Mouse (Mus musculus) liver, embryonic 11.5 days (tissue): ENCODE measurements around the gene Pqbp1. TPM values are rescaled to one million over a fixed set of nuclear protein-coding genes. Genes with fewer than 3 reads are reported as not detected.

Experiments
- ATAC-seq: fragments of 200-750 bp; cut with Nextera tagmentation; replicated peaks from 2 replicates; pipeline ENCODE4 v1.8.0; 2017; ENCODE audit warnings: moderate number of reproducible peaks, mild to moderate bottlenecking, moderate TSS enrichment, moderate library complexity; ENCODE audit not compliant: low FRiP score
- DNase-seq: peaks from one replicate; pipeline ENCODE4 v3.0.0-alpha.2; 2017; ENCODE audit warnings: low spot score
- H3K27ac ChIP-seq: fragments of 300-500 bp; sonication (generic); 2 replicates; pipeline ENCODE4 v1.5.1; 2014; ENCODE audit warnings: mild to moderate bottlenecking, low read depth, low read length, control low read depth
- H3K27me3 ChIP-seq: fragments of 300-500 bp; sonication (generic); replicated peaks from 2 replicates; pipeline ENCODE4 v1.6.1; 2014; ENCODE audit warnings: low read length, mixed read lengths; ENCODE audit not compliant: control insufficient read depth, insufficient read depth
- H3K36me3 ChIP-seq: fragments of 300-500 bp; sonication (generic); 2 replicates; pipeline ENCODE4 v1.6.1; 2014; ENCODE audit warnings: mild to moderate bottlenecking, low read length, moderate library complexity, mixed read lengths; ENCODE audit not compliant: control insufficient read depth, insufficient read depth
- H3K4me1 ChIP-seq: fragments of 300-500 bp; sonication (generic); replicated peaks from 2 replicates; pipeline ENCODE4 v1.6.1; 2014; ENCODE audit warnings: low read length, mixed read lengths; ENCODE audit not compliant: control insufficient read depth, insufficient read depth
- H3K4me2 ChIP-seq: fragments of 300-500 bp; sonication (generic); 2 replicates; pipeline ENCODE4 v1.6.1; 2014; ENCODE audit warnings: mild to moderate bottlenecking, control low read depth, moderate library complexity
- H3K4me3 ChIP-seq: fragments of 300-500 bp; sonication (generic); 2 replicates; pipeline ENCODE4 v1.5.1; 2014; ENCODE audit warnings: low read depth, low read length, control low read depth
- H3K9ac ChIP-seq: fragments of 300-500 bp; sonication (generic); 2 replicates; pipeline ENCODE4 v1.6.1; 2014; ENCODE audit warnings: low read depth, low read length, control low read depth
- H3K9me3 ChIP-seq: fragments of 300-500 bp; sonication (generic); 2 replicates; pipeline ENCODE4 v1.6.1; 2016; ENCODE audit warnings: low read length, inconsistent platforms, mixed read lengths; ENCODE audit not compliant: control insufficient read depth
- WGBS: fragments of 180-500 bp; shearing (Covaris S2); extraction: QIAGEN DNeasy Blood & Tissue Kit; methylation state at CpG from one replicate; pipeline ENCODE4 v1.1.7; 2014; 5-methylcytosine and 5-hydroxymethylcytosine counted together
- polyA plus RNA-seq: library from polyadenylated mRNA; unstranded; fragments of >200 nt; fragmentation: Nextera tagmentation; extraction: Ambion mirVana; gene quantifications from 2 replicates; pipeline ENCODE4 v1.2.1, GENCODE M21; 2014

The Pqbp1 gene
- polyA plus RNA-seq = 91.5 and 95.3 TPM in 2 replicates

DNA sequence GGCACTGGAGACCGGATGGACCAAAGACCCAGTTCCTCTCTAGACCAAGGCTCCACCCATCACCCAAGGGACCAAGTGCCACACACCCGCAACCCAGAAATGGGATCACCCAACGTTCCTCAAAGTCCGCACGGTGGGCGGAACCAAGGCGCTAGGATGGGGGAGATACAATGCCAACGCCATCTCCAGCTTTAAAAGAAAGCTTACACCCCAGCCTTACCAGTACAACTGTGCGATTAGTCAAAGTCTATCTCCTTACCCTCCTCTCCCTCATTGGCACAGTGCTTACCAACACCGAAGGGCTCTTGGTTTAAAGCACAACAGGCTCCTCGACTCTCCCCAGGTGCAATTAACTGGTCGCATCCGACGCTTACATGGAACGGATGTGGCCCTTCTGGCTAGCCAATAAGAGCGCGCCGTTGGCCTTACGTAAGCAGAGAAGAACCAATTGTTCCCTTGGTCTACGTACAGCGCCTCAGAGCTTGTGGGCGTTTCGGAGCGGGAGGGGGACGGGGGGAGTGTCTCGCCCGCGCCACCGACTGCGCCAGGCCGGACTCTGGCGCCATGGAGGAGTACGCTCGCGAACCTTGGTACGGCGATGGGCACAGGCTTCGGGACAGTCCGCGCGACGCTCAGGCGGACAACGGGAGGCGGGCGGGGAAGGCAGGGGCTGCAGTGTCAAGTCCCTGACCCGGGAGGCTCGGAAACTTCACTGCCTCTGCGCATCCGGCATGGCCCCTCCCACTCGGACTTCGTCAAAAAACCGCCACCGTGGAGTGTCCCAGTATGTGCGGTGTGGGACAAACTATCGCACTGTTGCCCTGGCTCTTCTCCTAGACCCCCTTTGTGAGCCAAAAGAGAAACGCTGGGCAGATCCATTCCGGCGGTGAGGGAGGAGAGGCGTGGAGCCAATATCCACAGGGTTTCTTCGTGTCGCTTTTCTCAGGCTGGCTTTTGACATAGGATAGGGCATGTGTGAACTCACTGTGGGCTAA, at the start of gene Pqbp1, which contains the start of gene Timm17b:
TSS of gene Pqbp1 (minus strand) at position 390 of the 995 bp plus-strand sequence.
TSS of gene Timm17b (plus strand) at position 478 of the 995 bp plus-strand sequence.
- 11% methylated on average over 62 of the region's 62 CpGs for WGBS
- H3K27ac ChIP-seq = peak within 1 kb of the TSS; percentile 41; the same call in 1 of the 2 replicates
- peak within 1 kb of the TSS; percentile 70 for H3K4me2 ChIP-seq
- 0 out of 2 replicates have a peak, but pooled peaks cover under 1% of the 10 kb centered on the region for H3K36me3 ChIP-seq
- H3K27me3 ChIP-seq = no peaks in the 10 kb centered on the region
- ATAC-seq (peak; percentile 98), DNase-seq (peak; percentile 81)
- H3K4me1 ChIP-seq = no peaks in the 10 kb centered on the region
- H3K9me3 ChIP-seq = no peaks in the 10 kb centered on the region
- H3K4me3 ChIP-seq = peak within 1 kb of the TSS; percentile 57
- H3K9ac ChIP-seq = peak within 1 kb of the TSS; percentile 60

DNA sequence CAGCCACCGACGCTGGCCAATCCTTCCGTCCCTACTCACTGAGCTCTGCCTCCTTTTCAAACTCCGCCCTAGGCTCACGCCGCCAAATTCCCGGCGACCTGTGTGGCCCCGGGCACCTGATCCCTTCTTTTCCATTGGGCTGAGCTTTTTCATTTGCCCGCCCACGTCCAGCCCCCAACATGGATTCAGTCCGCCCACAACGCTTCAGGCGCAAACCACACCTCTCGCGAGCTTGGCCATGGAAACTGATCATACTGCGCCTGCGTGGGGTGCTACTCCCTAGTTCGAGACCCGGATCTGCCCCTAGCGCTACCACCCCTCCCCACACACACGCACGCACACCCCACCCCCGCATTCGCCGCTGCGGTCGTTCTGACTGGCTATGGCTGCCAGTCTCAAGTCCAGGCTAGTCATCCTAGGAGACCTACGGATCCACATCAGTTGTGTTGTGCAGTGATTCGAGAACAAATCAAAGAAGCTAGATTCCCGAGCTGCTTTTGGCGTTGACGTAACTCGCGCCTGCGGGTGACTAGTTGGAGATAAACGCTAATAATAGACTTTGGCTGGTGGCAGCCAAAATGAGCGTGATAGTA, 48.9 kb upstream of the Pqbp1 start:
- WGBS = 8% methylated on average over 38 of the region's 38 CpGs
- ATAC-seq = peak; percentile 99
- Histone ChIP-seq H3K36me3 (no peaks in the 10 kb centered on the region), H3K4me2 (peak overlapping the region; percentile 72), H3K27ac (no peak overlapping the region), H3K4me3 (peak overlapping the region; percentile 52), H3K9ac (peak overlapping the region; percentile 48; the same call in 1 of the 2 replicates), H3K9me3 (no peaks in the 10 kb centered on the region), H3K4me1 (no peaks in the 10 kb centered on the region; the same call in 1 of the 2 replicates), H3K27me3 (no peaks in the 10 kb centered on the region)
- peak; percentile 81 for DNase-seq

DNA sequence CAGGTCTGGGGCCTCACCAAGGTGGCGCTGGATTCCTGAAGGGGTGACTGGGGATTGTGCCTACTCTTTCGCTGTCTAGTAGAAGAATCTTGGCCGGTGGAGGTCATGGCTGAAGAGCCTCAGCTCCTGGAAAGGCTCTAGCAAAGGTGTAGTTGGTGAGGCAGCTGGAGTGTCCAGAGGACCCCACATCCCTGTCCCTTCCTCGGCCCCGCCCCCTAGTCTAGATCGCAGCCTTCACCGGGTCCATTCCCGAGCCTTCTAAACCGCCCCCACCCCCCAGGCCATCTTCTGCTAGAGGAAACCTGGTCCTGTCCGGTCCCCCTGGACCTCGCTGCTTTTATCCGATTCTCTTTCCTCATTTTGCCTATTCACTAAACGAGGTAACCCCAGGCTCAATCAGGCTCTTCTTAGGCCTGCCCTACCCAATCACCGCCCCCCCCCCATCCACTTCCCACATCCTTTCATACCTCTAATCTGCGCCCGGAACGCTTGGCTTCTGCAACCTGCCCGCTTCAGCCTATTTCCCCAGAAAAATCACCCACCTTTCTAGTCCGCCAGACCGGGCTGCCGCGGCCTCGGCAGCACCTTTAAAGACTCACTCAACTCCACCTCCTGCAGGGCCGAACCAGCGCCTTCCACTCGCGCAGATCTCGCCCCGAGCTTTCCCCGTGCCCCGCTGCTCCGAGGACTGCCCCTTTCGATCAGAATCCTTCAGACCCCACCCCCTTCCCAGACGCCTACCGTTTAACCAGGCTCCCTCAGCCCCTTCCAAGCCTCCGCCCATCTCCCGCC, 48.2 kb upstream of the Pqbp1 start, which contains the start of gene Hdac6:
TSS of gene Hdac6 (minus strand) at position 782 of the 792 bp plus-strand sequence.
- Histone ChIP-seq H3K4me2 (peak within 1 kb of the TSS; percentile 72), H3K4me3 (peak within 1 kb of the TSS; percentile 52), H3K27ac (no peak within 1 kb of the TSS), H3K9me3 (no peaks in the 10 kb centered on the region), H3K4me1 (no peaks in the 10 kb centered on the region; the same call in 1 of the 2 replicates), H3K27me3 (no peaks in the 10 kb centered on the region), H3K36me3 (no peaks in the 10 kb centered on the region), H3K9ac (peak within 1 kb of the TSS; percentile 63)
- 11% methylated on average over 35 of the region's 37 CpGs for WGBS
- DNase-seq (no peak), ATAC-seq (no peak)

DNA sequence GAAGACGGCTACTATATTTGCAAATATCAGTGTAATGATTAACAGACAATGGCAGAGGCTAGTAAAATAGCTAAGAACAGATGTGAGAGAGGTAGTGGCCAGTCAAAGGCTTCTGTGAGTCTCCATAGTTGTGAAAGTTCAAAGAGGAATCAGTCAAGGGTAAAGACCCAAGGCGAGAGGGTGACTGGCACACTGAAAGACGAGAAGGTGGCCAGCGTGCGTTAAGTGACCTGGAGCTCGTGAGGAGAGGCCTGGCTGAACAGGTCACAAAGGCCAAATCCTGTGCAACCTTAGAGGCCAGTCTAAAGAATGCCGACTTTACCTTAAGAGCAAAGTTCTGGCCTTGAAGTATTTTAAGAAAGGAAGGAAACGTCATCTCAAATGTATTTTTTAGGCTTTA, 46.5 kb upstream of the Pqbp1 start:
- Histone ChIP-seq H3K9me3 (no peaks in the 10 kb centered on the region), H3K36me3 (no peaks in the 10 kb centered on the region), H3K9ac (no peak overlapping the region), H3K4me3 (no peak overlapping the region), H3K4me1 (no peaks in the 10 kb centered on the region; the same call in 1 of the 2 replicates), H3K27ac (no peak overlapping the region), H3K4me2 (no peak overlapping the region), H3K27me3 (no peaks in the 10 kb centered on the region)
- no peak for DNase-seq
- ATAC-seq = no peak
- WGBS = 77% methylated on average over 8 of the region's 8 CpGs

DNA sequence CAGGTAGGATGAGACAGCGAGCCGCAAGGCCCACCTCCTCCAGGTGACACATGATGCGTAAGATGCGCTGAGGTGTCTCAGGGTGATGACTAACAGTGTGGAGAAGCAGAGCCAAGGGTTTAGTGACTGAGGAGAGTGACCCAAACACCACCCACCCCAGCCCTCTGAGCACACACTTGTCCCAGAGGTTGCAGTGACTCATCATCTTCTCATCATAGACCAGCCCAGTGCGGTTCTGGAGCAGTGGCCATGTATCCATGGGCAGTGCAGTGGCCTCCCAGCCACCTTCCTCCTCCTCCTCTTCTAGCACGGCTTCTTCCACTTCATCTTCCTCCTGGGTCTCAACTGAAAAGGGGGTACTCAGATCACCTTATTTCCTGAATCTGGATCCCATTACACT, 38.6 kb upstream of the Pqbp1 start:
- H3K4me1 ChIP-seq = no peaks in the 10 kb centered on the region
- DNase-seq (no peak), ATAC-seq (no peak)
- H3K4me3 ChIP-seq = no peak overlapping the region
- 0 out of 2 replicates have a peak, but pooled peaks cover 2% of the 10 kb centered on the region for H3K36me3 ChIP-seq
- no peaks in the 10 kb centered on the region for H3K27me3 ChIP-seq
- 76% methylated on average over 6 of the region's 6 CpGs for WGBS
- no peak overlapping the region for H3K4me2 ChIP-seq
- no peaks in the 10 kb centered on the region for H3K9me3 ChIP-seq
- no peak overlapping the region for H3K27ac ChIP-seq
- H3K9ac ChIP-seq = no peak overlapping the region

DNA sequence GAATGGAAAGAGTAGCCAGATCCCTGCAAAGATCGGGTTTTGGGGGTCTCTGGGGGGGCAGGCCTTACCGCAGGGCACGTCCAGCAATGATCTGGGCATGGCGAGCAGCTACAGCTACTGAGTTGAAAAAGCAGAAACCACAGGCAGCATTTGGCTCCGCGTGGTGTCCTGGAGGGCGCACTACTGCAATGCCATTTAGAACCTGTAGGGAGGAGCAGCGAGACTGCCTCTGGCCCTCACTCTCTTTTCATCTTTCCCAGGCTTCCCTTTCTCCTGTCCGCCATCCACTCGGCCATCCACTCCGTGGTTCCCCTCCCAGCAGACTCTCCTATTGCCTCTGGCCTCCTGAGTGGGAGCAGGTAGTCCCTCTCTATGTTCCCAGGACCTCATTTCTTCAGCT, 37.8 kb upstream of the Pqbp1 start:
- no peak for ATAC-seq
- no peaks in the 10 kb centered on the region for H3K9me3 ChIP-seq
- 41% methylated on average over 11 of the region's 11 CpGs for WGBS
- H3K9ac ChIP-seq = no peak overlapping the region
- 0 out of 2 replicates have a peak, but pooled peaks cover 2% of the 10 kb centered on the region for H3K36me3 ChIP-seq
- no peak for DNase-seq
- no peaks in the 10 kb centered on the region for H3K27me3 ChIP-seq
- H3K4me1 ChIP-seq = no peaks in the 10 kb centered on the region
- H3K4me2 ChIP-seq = no peak overlapping the region
- H3K4me3 ChIP-seq = no peak overlapping the region
- no peak overlapping the region for H3K27ac ChIP-seq

DNA sequence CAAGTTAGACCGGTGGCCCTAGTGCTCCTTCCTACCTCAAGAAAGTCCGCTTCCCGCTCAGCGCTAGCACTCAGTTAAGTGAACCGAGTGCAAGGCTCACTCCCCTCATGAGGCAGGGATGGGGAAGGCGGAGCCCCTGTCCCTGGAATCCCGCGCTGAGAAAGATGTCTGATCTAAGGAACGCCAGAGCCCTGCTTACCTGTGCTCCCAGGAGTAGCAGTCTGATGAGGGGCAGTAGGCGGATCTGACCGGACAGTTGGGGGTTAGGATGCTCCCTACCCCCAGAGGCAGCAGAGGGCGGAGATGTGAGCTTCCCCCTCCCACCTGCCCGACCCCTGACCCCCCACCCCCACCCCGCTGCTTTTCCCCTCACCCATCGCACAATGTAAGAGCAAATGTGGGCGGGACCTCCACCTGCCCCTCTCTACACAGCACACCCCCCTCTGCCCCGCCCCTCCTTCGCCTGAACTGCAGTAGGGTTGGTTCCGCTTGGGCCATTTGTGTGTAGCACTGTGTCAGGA, 29.3 kb upstream of the Pqbp1 start, which contains the start of gene Eras:
TSS of gene Eras (minus strand) at position 338 of the 521 bp plus-strand sequence.
- H3K4me3 ChIP-seq = no peak within 1 kb of the TSS
- H3K4me2 ChIP-seq = no peak within 1 kb of the TSS
- no peaks in the 10 kb centered on the region for H3K36me3 ChIP-seq
- ATAC-seq (no peak), DNase-seq (no peak)
- no peak within 1 kb of the TSS for H3K27ac ChIP-seq
- H3K9ac ChIP-seq = no peak within 1 kb of the TSS
- peaks cover 50% of the 10 kb centered on the region for H3K27me3 ChIP-seq
- H3K9me3 ChIP-seq = no peaks in the 10 kb centered on the region
- no peaks in the 10 kb centered on the region for H3K4me1 ChIP-seq
- 19% methylated on average over 17 of the region's 19 CpGs for WGBS

DNA sequence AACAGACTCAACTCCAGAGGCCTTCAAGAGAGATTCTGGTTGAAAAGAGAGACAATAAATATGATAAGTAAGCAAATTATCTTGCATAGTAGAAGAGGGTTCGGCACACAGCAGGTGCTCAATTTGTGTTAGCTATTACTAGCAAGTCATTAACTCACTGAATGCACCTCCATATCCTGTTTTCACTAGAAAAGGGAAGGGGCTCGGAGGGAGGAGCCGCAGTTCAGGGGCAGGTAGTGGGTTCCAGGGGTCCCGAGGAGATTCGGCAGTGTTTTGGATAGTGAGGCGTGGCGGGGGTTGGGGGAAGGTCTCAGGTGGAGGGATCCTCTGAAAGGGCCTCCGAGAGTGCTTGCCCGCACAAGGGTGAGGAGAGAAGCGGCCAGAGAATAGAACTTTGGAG, 28.0 kb upstream of the Pqbp1 start:
- no peaks in the 10 kb centered on the region for H3K9me3 ChIP-seq
- 24% methylated on average over 10 of the region's 10 CpGs for WGBS
- H3K27me3 ChIP-seq = peaks cover 62% of the 10 kb centered on the region
- no peak for DNase-seq
- no peak overlapping the region for H3K27ac ChIP-seq
- H3K4me1 ChIP-seq = no peaks in the 10 kb centered on the region
- no peak overlapping the region for H3K4me2 ChIP-seq
- no peak for ATAC-seq
- no peaks in the 10 kb centered on the region for H3K36me3 ChIP-seq
- no peak overlapping the region for H3K9ac ChIP-seq
- H3K4me3 ChIP-seq = no peak overlapping the region
